Mouse (Mus musculus): ENCODE results near the gene Dnajc28.
A peak's percentile ranks its signal among the peaks of the same experiment; 100 is the strongest.

Dnajc28 gene

DNA sequence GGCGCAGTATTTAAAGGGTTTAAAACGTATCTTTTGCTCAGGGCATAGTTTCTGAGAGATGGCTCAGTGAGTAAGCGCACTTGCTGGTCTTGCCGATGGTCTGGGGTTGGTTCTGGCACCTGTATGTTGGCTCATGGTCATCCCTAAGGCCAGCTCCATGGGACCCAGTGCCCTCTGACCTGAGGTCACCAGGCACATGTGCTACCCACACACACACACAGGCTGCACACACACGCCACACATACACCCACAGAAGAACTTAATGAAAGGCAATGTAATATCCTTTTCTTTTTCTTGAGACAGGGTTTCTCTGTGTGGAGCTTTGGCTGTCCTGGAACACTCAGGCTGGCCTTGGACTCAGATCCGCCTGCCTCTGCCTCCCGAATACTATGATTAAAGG lies 14.1 kb upstream of the Dnajc28 start:
- DNase-seq (ENCODE audit: low read depth, low spot score): no peak

GRCm38 (mm10) chr16:91632439-91632838 lies 13.6 kb upstream of the Dnajc28 start:
- DNase-seq (ENCODE audit: low read depth, low spot score): peak; percentile 58

DNA sequence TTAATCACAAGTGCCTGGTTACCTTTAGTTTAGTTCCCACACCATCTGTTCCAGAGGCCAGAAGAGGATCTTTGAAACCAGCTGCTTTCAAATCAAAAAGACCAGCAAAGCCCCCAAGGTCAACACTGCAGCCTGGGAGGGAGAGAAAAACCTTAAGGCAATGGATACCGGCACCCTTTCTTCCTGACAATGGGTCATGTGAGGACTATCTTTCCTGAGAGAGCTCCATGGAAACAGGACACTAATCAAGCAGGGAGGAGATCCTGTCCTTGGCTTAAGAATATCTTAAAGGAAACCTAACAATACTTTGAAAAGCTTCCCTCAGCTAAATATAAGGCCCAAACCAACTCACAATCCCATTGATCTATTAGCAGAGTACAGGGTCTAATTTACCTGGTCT lies 11.8 kb upstream of the Dnajc28 start:
- no peak for DNase-seq (ENCODE audit: low read depth, low spot score)

DNA sequence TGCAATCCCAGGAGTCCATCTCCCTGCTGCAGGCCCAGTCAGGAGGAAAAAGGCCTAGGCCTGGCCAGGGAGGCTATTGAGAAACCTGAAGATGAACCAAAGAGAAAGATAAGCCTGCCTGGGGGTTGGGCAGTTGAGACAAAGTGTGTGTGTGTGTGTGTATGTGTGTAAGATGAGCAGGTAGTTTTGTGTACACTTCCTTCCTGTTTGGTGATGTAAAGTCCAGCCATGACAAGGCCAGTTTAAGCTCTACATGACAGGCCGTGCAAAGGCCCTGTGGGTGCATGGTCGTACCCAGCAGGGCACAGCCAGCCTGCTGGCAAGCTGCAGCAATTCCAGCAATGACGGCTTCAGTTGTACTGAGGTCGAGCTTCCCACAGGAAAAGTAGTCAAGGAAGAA lies 10.9 kb upstream of the Dnajc28 start:
- DNase-seq (ENCODE audit: low read depth, low spot score): no peak

DNA sequence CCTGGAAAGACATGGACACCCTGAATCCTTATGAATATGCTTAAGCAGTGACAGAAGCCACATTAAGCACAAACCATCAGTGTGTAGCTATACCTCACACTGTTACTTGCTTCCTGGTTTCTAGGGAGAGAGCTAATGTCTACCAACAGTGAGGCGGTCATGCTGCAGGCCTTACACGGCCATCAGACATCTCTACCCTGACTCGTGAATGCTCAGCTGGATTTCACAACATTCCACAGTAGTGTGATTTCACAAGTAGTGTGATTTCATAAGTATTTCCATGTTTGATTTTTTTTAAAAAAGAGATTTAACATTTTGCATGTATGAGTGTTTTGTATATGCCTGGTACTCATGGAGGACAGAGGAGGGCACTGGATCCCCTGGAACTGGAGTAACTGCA lies 9.8 kb upstream of the Dnajc28 start:
- no peak for DNase-seq (ENCODE audit: low read depth, low spot score)

GRCm38 (mm10) chr16:91627831-91628230 lies 9.0 kb upstream of the Dnajc28 start:
- DNase-seq (ENCODE audit: low read depth, low spot score): peak; percentile 60

DNA sequence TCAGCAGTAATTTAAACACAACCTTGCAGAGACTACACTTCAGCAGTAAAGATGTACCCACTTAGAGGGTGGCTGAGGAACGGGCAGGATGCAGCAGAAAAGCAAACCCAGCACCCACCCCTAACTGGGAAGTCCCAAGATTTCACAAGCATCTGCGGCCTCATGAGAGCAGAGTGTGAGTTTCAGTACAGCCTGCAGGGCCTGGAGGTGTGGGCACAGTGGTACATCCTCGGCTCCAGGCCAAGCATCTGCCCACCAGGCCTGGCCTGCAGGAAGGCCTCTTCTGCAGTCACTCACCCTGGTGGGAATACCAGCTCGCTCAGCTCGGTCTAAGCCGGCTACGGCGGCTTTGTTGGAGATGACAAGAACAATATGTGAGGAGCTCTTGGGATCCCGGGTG lies 4.2 kb upstream of the Dnajc28 start:
- no peak for DNase-seq (ENCODE audit: low read depth, low spot score)

GRCm38 (mm10) chr16:91620991-91621390 lies 2.2 kb upstream of the Dnajc28 start:
- no peak for DNase-seq (ENCODE audit: low read depth, low spot score)

- no peak for DNase-seq (ENCODE audit: low read depth, low spot score)
Observed at GRCm38 (mm10) chr16:91620185-91620584, 1.4 kb upstream of the Dnajc28 start.

GRCm38 (mm10) chr16:91614552-91614951 lies 4.3 kb downstream of the Dnajc28 start:
- no peak for DNase-seq (ENCODE audit: low read depth, low spot score)

- no peak for DNase-seq (ENCODE audit: low read depth, low spot score)
Observed at GRCm38 (mm10) chr16:91612525-91612924, 6.3 kb downstream of the Dnajc28 start.

GRCm38 (mm10) chr16:91611248-91611647 lies 7.6 kb downstream of the Dnajc28 start:
- no peak for DNase-seq (ENCODE audit: low read depth, low spot score)

DNA sequence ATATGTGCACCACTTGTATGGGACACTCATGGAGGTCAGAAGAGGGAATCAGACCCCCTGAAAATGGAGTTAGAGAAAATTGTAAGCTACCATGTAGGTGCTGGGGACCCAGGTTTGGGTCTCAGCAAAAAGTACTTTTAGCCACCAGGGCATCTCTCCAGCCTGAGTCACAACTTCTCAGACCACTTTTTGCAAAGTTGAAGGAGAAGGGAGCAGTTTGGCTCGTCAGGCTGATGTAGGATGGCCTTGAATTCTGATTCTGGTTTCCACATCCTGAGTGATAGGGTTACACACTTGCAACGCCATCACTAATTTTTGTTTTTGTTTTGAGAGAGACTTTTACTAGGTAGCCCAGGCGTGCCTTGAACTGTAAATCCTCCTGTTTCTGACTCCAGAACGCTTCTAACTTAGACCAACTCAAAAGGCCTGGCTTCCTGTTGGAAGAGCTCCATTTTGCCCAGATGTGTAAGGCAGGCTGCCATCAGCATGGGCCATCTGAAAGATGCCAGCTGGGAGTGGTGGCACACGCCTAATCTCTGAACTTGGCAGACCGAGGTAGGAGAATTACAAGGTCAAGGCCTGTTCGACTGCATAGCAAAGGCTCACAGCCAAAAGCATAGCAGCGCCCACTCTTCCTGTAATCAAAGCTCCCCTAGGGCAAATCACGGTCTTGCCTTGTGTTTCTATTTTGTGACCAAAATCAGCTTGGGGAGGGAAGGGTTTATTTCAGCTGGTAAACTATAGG lies 9.2 kb downstream of the Dnajc28 start:
- DNase-seq (ENCODE audit: low read depth, low spot score): peak; percentile 49

DNA sequence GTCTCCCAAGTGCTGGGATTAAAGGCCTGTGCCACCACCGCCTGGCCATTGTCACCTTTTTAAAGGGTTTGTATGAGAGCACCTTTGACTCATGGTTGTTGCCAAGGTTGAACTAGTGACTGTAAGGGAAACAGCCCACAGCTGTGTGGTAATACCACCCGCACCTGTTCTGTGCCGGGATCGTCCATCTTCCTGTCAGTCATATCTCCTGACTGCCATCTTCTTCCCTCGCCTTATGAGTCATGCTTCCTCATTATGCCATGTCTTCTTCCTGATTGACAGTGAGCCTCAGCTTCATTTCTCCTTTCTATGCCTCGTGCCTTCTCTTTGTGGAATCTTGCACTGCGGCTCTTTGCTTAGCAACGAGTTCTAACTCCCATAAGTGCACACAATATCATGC lies 11.9 kb downstream of the Dnajc28 start:
- DNase-seq (ENCODE audit: low read depth, low spot score): peak; percentile 49

DNA sequence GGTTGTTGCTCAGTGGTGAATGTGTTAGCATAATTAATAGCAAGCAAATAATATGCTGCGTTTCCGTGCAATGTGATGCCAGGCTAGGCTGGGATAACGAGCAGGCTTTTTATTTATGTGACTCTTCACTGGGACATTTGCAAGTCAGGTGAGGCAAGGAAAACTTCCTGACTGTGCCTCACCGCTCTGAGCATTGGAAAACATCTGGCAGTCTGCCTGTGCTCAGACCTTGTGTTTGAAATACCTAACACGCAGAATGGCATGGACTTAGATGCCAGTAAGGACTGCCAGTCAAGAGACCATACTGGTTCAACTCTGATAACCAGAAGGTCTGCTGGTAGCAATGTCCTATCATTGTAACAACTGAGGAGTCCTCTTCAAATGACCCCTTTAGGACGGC lies 13.7 kb downstream of the Dnajc28 start:
- no peak for DNase-seq (ENCODE audit: low read depth, low spot score)

- DNase-seq (ENCODE audit: low read depth, low spot score): no peak
Observed at GRCm38 (mm10) chr16:91601693-91602092, 17.1 kb downstream of the Dnajc28 start.

GRCm38 (mm10) chr16:91601081-91601480 lies 17.7 kb downstream of the Dnajc28 start:
- DNase-seq (ENCODE audit: low read depth, low spot score): no peak

DNA sequence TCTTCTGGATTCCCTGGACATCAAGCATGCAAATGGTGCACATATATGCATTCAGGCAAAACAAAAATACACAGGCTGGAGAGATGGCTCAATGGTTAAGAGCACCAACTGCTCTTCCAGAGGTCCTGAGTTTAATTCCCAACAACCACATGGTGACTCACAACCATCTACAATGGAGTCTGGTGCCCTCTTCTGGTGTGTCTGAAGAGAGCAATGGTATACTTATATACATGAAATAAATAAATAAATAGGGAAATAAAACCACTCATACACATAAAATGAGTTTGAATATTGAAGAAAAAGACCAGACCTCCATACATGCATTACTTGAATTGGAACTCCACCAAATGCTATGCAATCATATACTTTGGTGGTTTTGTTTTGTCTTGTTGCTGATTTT lies 19.6 kb downstream of the Dnajc28 start:
- no peak for DNase-seq (ENCODE audit: low read depth, low spot score)

DNA sequence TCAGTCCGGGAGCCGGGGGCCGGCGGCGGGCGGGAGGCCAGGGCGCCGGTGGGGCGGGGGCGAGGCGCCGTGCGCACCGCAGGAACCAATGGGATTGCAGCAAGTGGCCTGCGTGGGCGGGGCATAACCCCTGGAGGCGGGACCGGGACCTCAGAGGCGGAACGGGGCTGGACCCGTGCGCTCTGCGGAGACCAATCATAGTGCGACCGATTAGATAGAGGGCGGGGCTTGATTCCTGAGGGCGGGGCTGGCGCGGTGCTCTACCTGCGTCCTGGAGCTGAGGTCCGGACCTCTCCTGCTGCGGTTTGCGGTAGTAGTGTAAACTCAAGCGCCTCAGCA lies 21.2 kb downstream of the Dnajc28 start, which contains the start of gene Tmem50b:
TSS of gene Tmem50b (minus strand) at position 129 of the 339 bp plus-strand sequence.
- peak; percentile 99 for DNase-seq (ENCODE audit: low read depth, low spot score)

GRCm38 (mm10) chr16:91596779-91597671 lies 21.8 kb downstream of the Dnajc28 start:
- DNase-seq (ENCODE audit: low read depth, low spot score): peak; percentile 48

DNA sequence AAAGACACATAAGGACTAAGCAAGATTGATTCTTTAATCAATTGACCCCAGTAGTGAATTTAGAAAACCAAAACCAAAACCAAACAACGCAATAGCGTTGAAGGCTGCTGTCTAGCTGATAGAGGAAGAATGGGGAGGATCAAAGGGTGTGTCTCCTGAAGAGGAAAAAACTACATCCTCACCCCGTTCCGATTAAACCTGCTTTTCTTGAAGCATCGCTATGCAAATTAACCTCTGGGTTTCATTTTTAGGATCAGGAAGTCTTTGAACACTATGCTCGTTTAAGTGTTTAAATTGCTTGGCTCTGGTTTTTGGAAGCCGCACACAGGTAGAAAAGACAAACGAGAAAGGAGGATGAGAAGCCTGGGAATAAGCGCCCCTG lies 22.4 kb downstream of the Dnajc28 start:
- no peak for DNase-seq (ENCODE audit: low read depth, low spot score)

DNA sequence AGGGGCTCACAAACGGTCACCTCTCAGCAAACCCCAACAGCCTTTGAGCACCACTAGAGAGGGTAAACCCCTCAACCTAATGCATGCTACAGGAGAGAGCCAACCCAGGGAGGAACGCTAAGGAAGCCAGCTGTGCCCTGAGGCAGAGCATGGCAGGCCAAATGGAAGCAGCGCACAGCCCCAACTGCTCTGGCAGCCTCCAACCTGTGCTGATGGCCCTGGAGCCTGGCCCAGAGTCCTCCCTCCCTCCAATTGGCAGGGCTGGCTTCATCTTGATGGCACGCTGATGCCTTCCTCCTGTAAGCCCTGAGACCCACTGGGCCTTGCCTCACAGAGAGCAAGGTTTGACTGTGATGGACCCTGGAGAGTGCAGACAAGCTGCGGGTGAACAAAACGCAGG lies 23.8 kb downstream of the Dnajc28 start:
- DNase-seq (ENCODE audit: low read depth, low spot score): peak; percentile 81

- no peak for DNase-seq (ENCODE audit: low read depth, low spot score)
Observed at GRCm38 (mm10) chr16:91593262-91593661, 25.6 kb downstream of the Dnajc28 start.
